Mouse (Mus musculus) C2C12 (cell line): Measurements from ENCODE around the gene Meis1.

ENCODE experiments used
- CEBPB ChIP-seq: IDR thresholded peaks from one replicate; pipeline ENCODE4 v1.6.1; 2011; ENCODE audit warnings: low read depth, mild to moderate bottlenecking, control low read depth, moderate library complexity
- CTCF ChIP-seq: IDR thresholded peaks from one replicate; pipeline ENCODE4 v1.5.1; 2011; ENCODE audit not compliant: control insufficient read depth, insufficient read depth, insufficient read length
- MAX ChIP-seq: IDR thresholded peaks from one replicate; pipeline ENCODE4 v1.6.1; 2011; ENCODE audit warnings: mild to moderate bottlenecking, control low read depth
- MYOG ChIP-seq: IDR thresholded peaks from one replicate; pipeline ENCODE4 v1.6.1; 2011; ENCODE audit not compliant: control insufficient read depth, insufficient read length; ENCODE audit errors: extremely low read depth
- USF1 ChIP-seq: IDR thresholded peaks from one replicate; pipeline ENCODE4 v1.6.1; 2011; ENCODE audit warnings: low read depth, mild to moderate bottlenecking, control low read depth, moderate library complexity

GRCm38 (mm10) chr11:18944972-18945625 lies 73.7 kb downstream of the Meis1 start:
- TF ChIP-seq CTCF (no peak), MYOG (no peak), MAX (no peak), CEBPB (no peak), USF1 (no peak)
